Mouse (Mus musculus) neural tube, embryonic 15.5 days (tissue): ENCODE results near the gene Bad. TPM values are rescaled to one million over a fixed set of nuclear protein-coding genes. Genes with fewer than 3 reads are reported as not detected.

ENCODE experiments used
- ATAC-seq: fragments of 200-750 bp; cut with Nextera tagmentation; 2 replicates; pipeline ENCODE4 v1.8.0; 2017; ENCODE audit warnings: mild to moderate bottlenecking, moderate TSS enrichment, moderate library complexity; ENCODE audit not compliant: low FRiP score
- H3K27ac ChIP-seq: fragments of 300-500 bp; sonication (generic); replicated peaks from 2 replicates; pipeline ENCODE4 v1.5.1; 2015; ENCODE audit warnings: mild to moderate bottlenecking, inconsistent platforms
- H3K27me3 ChIP-seq: fragments of 300-500 bp; sonication (generic); replicated peaks from 2 replicates; pipeline ENCODE4 v1.6.1; 2015; ENCODE audit warnings: inconsistent platforms
- H3K36me3 ChIP-seq: fragments of 300-500 bp; sonication (generic); 2 replicates; pipeline ENCODE4 v1.6.1; 2015; ENCODE audit warnings: inconsistent platforms
- H3K4me1 ChIP-seq: fragments of 300-500 bp; sonication (generic); 2 replicates; pipeline ENCODE4 v1.6.1; 2015; ENCODE audit warnings: inconsistent platforms
- H3K4me2 ChIP-seq: fragments of 300-500 bp; sonication (generic); 2 replicates; pipeline ENCODE4 v1.6.1; 2015; ENCODE audit warnings: inconsistent platforms, mild to moderate bottlenecking, moderate library complexity
- H3K4me3 ChIP-seq: fragments of 300-500 bp; sonication (generic); replicated peaks from 2 replicates; pipeline ENCODE4 v1.5.1; 2015; ENCODE audit warnings: mild to moderate bottlenecking, inconsistent platforms
- H3K9ac ChIP-seq: fragments of 300-500 bp; sonication (generic); replicated peaks from 2 replicates; pipeline ENCODE4 v1.6.1; 2015; ENCODE audit warnings: mild to moderate bottlenecking, inconsistent platforms
- H3K9me3 ChIP-seq: fragments of 300-500 bp; sonication (generic); replicated peaks from 2 replicates; pipeline ENCODE4 v1.6.1; 2016; ENCODE audit warnings: inconsistent platforms
- whole genome bisulfite sequencing: fragments of 180-500 bp; shearing (Covaris S2); methylation state at CpG from one replicate; pipeline ENCODE4 v1.1.7; 2015; ENCODE audit warnings: mixed read lengths; 5-methylcytosine and 5-hydroxymethylcytosine counted together
- polyA plus RNA-seq: library from polyadenylated mRNA; unstranded; fragments of >200 nt; fragmentation: Nextera tagmentation; extraction: Ambion mirVana; gene quantifications from 2 replicates; pipeline ENCODE4 v1.2.1, GENCODE M21; 2015

The Bad gene
- polyA plus RNA-seq, 1 experiment from 2014 or later: 90.9 TPM

DNA sequence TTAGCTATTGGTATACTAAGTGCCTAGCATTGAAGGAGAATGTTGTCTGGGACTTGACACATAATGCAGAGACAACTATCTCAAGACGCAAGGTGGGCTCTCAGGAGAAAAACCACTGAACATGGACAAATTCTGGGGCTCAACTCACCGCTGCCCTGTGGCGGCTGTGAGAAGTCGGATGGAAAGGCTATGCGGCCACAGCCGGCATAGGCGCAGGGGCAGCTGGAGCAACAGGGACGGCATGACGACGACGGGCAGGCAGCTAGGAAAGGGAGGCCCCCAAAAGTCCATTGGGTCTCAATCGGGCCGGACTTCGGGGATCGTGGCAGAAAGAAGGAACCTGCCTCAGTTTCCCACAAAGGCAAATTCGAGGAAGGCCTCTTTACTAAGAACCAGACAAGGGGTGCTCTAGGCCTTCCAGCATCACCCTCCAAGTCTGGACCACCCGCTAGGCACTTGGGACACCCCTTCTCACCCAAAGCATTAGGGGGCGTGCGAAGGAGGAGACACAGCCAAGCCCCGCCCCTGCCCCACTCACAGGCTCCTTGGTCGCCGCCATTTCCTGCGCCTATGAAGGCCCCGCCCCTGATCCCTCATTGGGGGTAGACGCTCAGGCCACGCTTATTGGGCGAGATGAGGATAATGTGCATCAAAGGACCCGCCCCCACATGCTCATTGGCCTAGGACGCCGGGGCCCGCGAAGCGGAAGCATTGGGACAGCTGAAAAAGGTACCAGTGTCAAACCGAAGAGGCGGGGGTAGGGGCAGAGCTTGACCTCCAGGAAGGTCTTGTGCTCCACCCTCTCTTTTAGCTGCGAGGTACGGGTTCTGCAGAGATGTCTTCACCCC lies 50.6 kb downstream of the Bad start, which contains the start of gene Dnajc4:
Gene Dnajc4 (minus strand): TSS at position 562 of the 848 bp plus-strand sequence.
- Histone ChIP-seq H3K4me3 (peak within 1 kb of the TSS; percentile 49), H3K9me3 (no peaks in the 10 kb centered on the region), H3K27ac (peak within 1 kb of the TSS; percentile 66), H3K9ac (peak within 1 kb of the TSS; percentile 63), H3K27me3 (no peaks in the 10 kb centered on the region), H3K36me3 (no peaks in the 10 kb centered on the region), H3K4me1 (peaks cover 55% of the 10 kb centered on the region), H3K4me2 (peak within 1 kb of the TSS; percentile 89)
- ATAC-seq: peak; percentile 92
- WGBS: 2% methylated on average over 37 of the region's 37 CpGs

GRCm38 (mm10) chr19:6993011-6993770 lies 51.5 kb downstream of the Bad start:
- H3K27ac ChIP-seq: peak overlapping the region; percentile 45; the same call in 1 of the 2 replicates
- WGBS: 63% methylated on average over 14 of the region's 14 CpGs
- 0 out of 2 replicates have a peak, but pooled peaks have one; percentile 1 for ATAC-seq
- peaks cover 57% of the 10 kb centered on the region for H3K4me1 ChIP-seq
- peak overlapping the region; percentile 49 for H3K4me3 ChIP-seq
- no peaks in the 10 kb centered on the region for H3K9me3 ChIP-seq
- H3K4me2 ChIP-seq: peak overlapping the region; percentile 89
- H3K36me3 ChIP-seq: no peaks in the 10 kb centered on the region
- no peaks in the 10 kb centered on the region for H3K27me3 ChIP-seq
- peak overlapping the region; percentile 42 for H3K9ac ChIP-seq

DNA sequence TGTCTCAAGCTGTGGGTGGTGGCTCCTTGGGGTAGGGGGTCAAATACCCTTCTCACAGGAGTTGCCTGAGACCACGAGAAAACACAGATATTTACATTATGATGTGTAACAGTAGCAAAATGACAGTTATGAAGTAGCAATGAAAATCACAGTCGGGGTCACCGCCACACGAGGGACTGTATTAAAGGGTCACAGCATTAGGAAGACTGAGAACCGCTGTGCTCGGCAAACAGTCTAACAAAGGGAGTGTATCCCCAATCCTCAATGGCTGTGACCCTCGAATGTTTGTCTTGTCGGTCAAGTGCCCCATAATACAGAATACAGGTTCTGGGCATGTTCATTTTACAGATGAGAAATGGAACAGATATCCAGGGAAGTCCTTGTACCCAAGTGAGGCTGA lies 52.3 kb downstream of the Bad start:
- H3K27me3 ChIP-seq: no peaks in the 10 kb centered on the region
- ATAC-seq: no peak
- H3K9me3 ChIP-seq: no peaks in the 10 kb centered on the region
- H3K9ac ChIP-seq: no peak overlapping the region
- no peak overlapping the region for H3K4me2 ChIP-seq
- no peak overlapping the region for H3K27ac ChIP-seq
- peaks cover 54% of the 10 kb centered on the region for H3K4me1 ChIP-seq
- no peak overlapping the region for H3K4me3 ChIP-seq
- peaks cover 5% of the 10 kb centered on the region for H3K36me3 ChIP-seq
- 91% methylated on average over 8 of the region's 8 CpGs for WGBS

GRCm38 (mm10) chr19:6994489-6994888 lies 52.8 kb downstream of the Bad start:
- 88% methylated on average over 8 of the region's 8 CpGs for WGBS
- Histone ChIP-seq H3K9me3 (no peaks in the 10 kb centered on the region), H3K4me2 (peak overlapping the region; percentile 90), H3K36me3 (peaks cover 10% of the 10 kb centered on the region), H3K4me1 (peaks cover 54% of the 10 kb centered on the region), H3K9ac (peak overlapping the region; percentile 78; the same call in 1 of the 2 replicates), H3K27ac (no peak overlapping the region), H3K27me3 (no peaks in the 10 kb centered on the region), H3K4me3 (no peak overlapping the region; the same call in 1 of the 2 replicates)
- no peak for ATAC-seq

DNA sequence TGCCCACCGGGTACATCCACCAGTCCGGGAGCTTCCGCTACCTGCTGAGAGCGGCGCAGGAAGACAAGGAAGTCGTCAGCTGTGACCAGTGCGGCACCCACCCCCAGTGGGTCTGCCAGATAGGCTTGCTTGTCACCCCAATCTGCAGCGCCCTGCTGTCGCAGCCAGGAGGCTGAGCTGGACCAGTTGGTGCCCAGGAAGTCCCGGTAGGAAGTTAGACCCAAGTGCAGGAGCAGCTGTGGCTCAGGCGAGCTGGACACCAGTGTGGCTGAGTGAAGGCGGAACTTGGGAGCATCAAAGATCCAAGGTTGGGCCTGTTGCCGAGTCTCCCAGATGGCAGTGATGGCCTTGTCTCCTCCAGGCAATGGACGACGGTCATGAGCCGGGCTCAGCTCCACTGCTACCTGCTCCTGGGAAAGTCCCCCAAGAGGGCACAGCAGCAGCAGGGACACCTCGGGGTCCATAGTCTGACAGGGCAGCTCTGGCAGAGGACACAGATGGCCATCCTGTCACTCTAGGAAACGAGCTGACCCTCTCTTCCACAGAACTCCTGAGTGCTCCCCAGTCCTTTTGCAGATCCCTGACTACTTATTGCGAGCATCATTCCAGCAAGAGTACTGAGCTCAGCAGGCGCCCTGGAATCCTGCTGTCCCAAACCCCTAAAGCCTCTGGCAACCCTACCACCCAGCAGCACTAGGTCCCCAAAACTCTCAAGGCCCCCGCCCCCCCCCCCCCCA lies 53.8 kb downstream of the Bad start:
- H3K9me3 ChIP-seq: no peaks in the 10 kb centered on the region
- peaks cover 54% of the 10 kb centered on the region for H3K4me1 ChIP-seq
- H3K36me3 ChIP-seq: peaks cover 18% of the 10 kb centered on the region
- no peaks in the 10 kb centered on the region for H3K27me3 ChIP-seq
- peak overlapping the region; percentile 78 for H3K9ac ChIP-seq
- 49% methylated on average over 21 of the region's 21 CpGs for WGBS
- H3K4me2 ChIP-seq: peak overlapping the region; percentile 90
- ATAC-seq: no peak; the same call in 1 of the 2 replicates
- H3K27ac ChIP-seq: peak overlapping the region; percentile 78
- H3K4me3 ChIP-seq: peak overlapping the region; percentile 65

DNA sequence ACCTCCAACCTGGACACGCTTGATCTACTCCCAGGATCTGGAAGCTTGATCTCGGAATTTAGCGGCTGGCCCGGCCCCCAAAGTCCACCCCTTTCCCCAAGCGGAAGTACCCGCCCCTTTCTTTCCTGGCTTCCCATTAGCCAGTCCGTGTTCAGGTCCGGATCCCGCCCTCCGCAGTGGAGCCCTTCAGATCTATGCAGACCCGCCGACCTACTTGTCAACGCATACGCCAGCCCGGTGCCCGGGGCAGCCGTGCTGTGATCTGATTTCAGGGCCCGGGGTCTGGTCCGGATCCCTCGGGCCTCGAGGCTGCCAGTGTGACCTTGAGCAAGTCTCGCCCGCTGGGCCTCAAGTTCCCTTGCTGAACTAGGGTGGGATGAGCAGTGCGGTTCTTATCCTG lies 54.3 kb downstream of the Bad start, which contains the start of the genes Nudt22 and Trpt1:
Gene Nudt22 (minus strand): TSS at position 112 of the 400 bp plus-strand sequence.
Gene Trpt1 (plus strand): TSS at position 126 of the 400 bp plus-strand sequence.
- Histone ChIP-seq H3K9ac (peak within 1 kb of the TSS; percentile 78), H3K27me3 (no peaks in the 10 kb centered on the region), H3K4me2 (peak within 1 kb of the TSS; percentile 90), H3K4me3 (peak within 1 kb of the TSS; percentile 65), H3K36me3 (peaks cover 19% of the 10 kb centered on the region), H3K4me1 (peaks cover 54% of the 10 kb centered on the region), H3K27ac (peak within 1 kb of the TSS; percentile 78), H3K9me3 (no peaks in the 10 kb centered on the region)
- WGBS: under 1% methylated on average over 24 of the region's 24 CpGs
- peak; percentile 75 for ATAC-seq

GRCm38 (mm10) chr19:6997721-6998290 lies 56.1 kb downstream of the Bad start:
- Histone ChIP-seq H3K9me3 (no peaks in the 10 kb centered on the region), H3K4me1 (peaks cover 42% of the 10 kb centered on the region), H3K4me3 (no peak overlapping the region), H3K27ac (no peak overlapping the region), H3K4me2 (no peak overlapping the region), H3K36me3 (peaks cover 19% of the 10 kb centered on the region), H3K27me3 (no peaks in the 10 kb centered on the region), H3K9ac (no peak overlapping the region)
- WGBS: 81% methylated on average over 9 of the region's 9 CpGs
- no peak for ATAC-seq

DNA sequence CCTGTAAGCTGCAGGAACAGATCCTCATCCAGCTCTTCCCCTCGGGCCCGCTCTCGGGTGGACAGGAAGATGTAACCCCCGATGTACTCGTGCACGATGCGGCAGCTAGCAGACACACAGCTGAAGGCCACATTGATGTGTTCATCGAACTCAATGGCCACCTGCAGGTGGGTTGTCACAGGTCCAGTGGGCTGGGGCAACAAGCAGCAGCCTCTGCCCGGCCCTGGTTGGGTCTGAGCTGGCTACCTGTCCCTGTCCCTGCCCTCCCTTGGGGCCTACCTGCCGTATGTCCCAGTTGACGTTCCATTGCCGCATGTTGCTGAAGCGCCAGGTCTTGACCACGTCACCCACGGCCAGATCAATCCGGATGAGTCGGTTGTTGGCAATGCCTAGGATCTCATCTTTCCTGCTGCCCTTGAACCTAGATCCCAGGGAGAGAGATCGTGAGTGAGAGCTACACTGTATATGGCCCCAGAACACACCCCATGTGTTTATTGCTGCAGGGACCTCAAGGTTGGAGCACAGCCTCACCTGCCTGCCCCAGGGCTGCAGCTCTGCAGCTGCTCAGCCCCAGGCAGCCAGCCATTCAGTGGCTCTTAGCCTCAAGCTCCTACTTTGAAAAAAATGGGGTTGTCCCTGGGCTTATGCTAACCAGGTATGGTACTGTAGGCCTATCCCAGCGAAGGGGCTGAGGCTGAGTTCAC lies 57.9 kb downstream of the Bad start:
- no peak for ATAC-seq
- peaks cover 19% of the 10 kb centered on the region for H3K36me3 ChIP-seq
- H3K27me3 ChIP-seq: no peaks in the 10 kb centered on the region
- no peak overlapping the region for H3K27ac ChIP-seq
- H3K9ac ChIP-seq: no peak overlapping the region
- 95% methylated on average over 19 of the region's 19 CpGs for WGBS
- peaks cover 30% of the 10 kb centered on the region for H3K4me1 ChIP-seq
- no peak overlapping the region for H3K4me3 ChIP-seq
- H3K9me3 ChIP-seq: no peaks in the 10 kb centered on the region
- H3K4me2 ChIP-seq: no peak overlapping the region
